Mouse (Mus musculus) gastrocnemius, adult 18-20 months (tissue): ENCODE data around the gene Smim14. TPM values are rescaled to one million over a fixed set of nuclear protein-coding genes. Genes with fewer than 3 reads are reported as not detected.

Experiments
- DNase-seq: peaks from one replicate; pipeline ENCODE4 v3.0.0; 2021; ENCODE audit warnings: low spot score
- total RNA-seq, 2 experiments: library from RNA; stranded (reverse); gene quantifications; 2 replicates each; pipeline ENCODE4 v1.2.3; 2021

Smim14 gene
- total RNA-seq, 2 experiments from 2014 or later: 29.6 to 39.0 TPM

- DNase-seq: no peak
Observed at GRCm38 (mm10) chr5:65415653-65416458, 121.1 kb downstream of the Smim14 start.

- DNase-seq: no peak
Observed at GRCm38 (mm10) chr5:65407989-65408388, 129.0 kb downstream of the Smim14 start.

- peak; percentile 89 for DNase-seq
Observed at GRCm38 (mm10) chr5:65401251-65401994, 135.6 kb downstream of the Smim14 start.

Other genes with a start within 250 kb of the Smim14 start
- 10 to 100 TPM; 29.6 to 30.1 TPM for gene Rfc1, start 201.5 kb downstream of the Smim14 start, total RNA-seq
- under 1 TPM; 0.18 to 0.26 TPM for gene Klb, start 188.9 kb downstream of the Smim14 start, total RNA-seq
- gene Rpl9, start 145.7 kb downstream of the Smim14 start, total RNA-seq: 100 to 1,000 TPM; 558 to 781 TPM
- gene Lias, start 145.7 kb downstream of the Smim14 start, total RNA-seq: 10 to 100 TPM; 44.5 to 51.0 TPM
- gene Ugdh, start 101.2 kb downstream of the Smim14 start, total RNA-seq: 10 to 100 TPM in 1 of 2 experiments, 1 to 10 TPM in 1; 6.9 to 13.1 TPM
- gene Gm43552, start 44.4 kb downstream of the Smim14 start, total RNA-seq: not detected
- gene Ube2k, start within 50 bp of the Smim14 start, total RNA-seq: 10 to 100 TPM; 61.4 to 72.0 TPM
- gene Pds5a, start 161.1 kb upstream of the Smim14 start, total RNA-seq: 10 to 100 TPM; 43.1 to 44.7 TPM
- gene N4bp2, start 226.3 kb upstream of the Smim14 start, total RNA-seq: 1 to 10 TPM; 3.9 to 4.2 TPM